Comparison of ENCODE assay signal across 8 mouse cellular contexts in the genomic region with DNA sequence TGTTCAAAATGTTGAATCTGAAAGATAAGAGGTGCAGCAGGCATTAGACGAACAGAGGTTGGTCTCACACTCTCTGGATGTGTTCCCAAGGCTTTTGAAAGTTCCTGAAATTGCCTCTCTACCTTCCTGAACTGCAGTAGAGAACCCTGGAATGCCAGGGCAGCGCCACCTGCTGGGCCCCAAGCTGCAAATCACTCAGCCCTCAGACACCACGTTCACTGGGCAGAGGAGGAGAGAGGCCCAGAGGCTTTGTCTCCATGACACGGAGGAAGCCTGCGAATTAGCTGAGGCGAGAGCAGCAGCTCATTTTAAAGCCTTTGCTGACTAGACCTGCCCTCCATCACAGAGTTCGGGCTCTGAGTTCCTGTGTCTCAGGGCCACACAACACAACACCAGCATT. TPM values are rescaled to one million over a fixed set of nuclear protein-coding genes. Genes with fewer than 3 reads are reported as not detected.
DNase-seq lines count a peak whose midpoint lies in the region; ATAC-seq and TF ChIP-seq lines count a peak whose summit lies in the region.

No protein-coding gene starts in this region.

- peaks cover 18% of the 10 kb centered on the region for H3K36me3 ChIP-seq in embryonic facial prominence, embryonic 11.5 days (replicated peaks; ENCODE audit: control insufficient read depth, insufficient read depth, low read depth, low read length)
- H3K36me3 ChIP-seq in heart, embryonic 10.5 days: peaks cover 86% of the 10 kb centered on the region
- H3K36me3 ChIP-seq in kidney, embryonic 15.5 days: peaks cover 98% of the 10 kb centered on the region
- H3K36me3 ChIP-seq in liver, embryonic 12.5 days: peaks cover 93% of the 10 kb centered on the region
- H3K36me3 ChIP-seq in stomach, postnatal 0 days (ENCODE audit: control insufficient read depth, insufficient read depth, low read length): peaks cover 43% of the 10 kb centered on the region

- peak; percentile 80 for DNase-seq in CD4-positive, CD25-positive, alpha-beta regulatory T cell, adult 2 months (ENCODE audit: low read depth, low spot score)
- peak; percentile 82 for DNase-seq in adrenal gland, postnatal 10 days
- peak; percentile 85 for DNase-seq in embryonic facial prominence, embryonic 11.5 days (ENCODE audit: low spot score)
- peak; percentile 88 for DNase-seq in heart, embryonic 10.5 days (ENCODE audit: low spot score)
- peak; percentile 70 for DNase-seq in naive thymus-derived CD4-positive, alpha-beta T cell, adult 2 months (ENCODE audit: low read depth)
- peak; percentile 74 for DNase-seq in stomach, postnatal 0 days (ENCODE audit: low spot score)

- no peak overlapping the region for H3K27ac ChIP-seq in embryonic facial prominence, embryonic 11.5 days (replicated peaks; ENCODE audit: low read depth, low read length)
- H3K27ac ChIP-seq in heart, embryonic 10.5 days: no peak overlapping the region
- H3K27ac ChIP-seq in kidney, embryonic 15.5 days: no peak overlapping the region
- H3K27ac ChIP-seq in liver, embryonic 12.5 days: 0 out of 2 replicates have a peak overlapping the region, but pooled peaks have one; percentile 4
- H3K27ac ChIP-seq in stomach, postnatal 0 days (replicated peaks): no peak overlapping the region

- no peaks in the 10 kb centered on the region for H3K4me1 ChIP-seq in embryonic facial prominence, embryonic 11.5 days (ENCODE audit: control insufficient read depth, insufficient read depth, low read length)
- peaks cover 14% of the 10 kb centered on the region for H3K4me1 ChIP-seq in heart, embryonic 10.5 days
- H3K4me1 ChIP-seq in kidney, embryonic 15.5 days: no peaks in the 10 kb centered on the region
- H3K4me1 ChIP-seq in liver, embryonic 12.5 days: peaks cover 6% of the 10 kb centered on the region
- H3K4me1 ChIP-seq in stomach, postnatal 0 days (replicated peaks; ENCODE audit: control insufficient read depth, insufficient read depth): no peaks in the 10 kb centered on the region

- no peak overlapping the region for H3K4me3 ChIP-seq in embryonic facial prominence, embryonic 11.5 days (ENCODE audit: low read depth, low read length)
- no peak overlapping the region for H3K4me3 ChIP-seq in heart, embryonic 10.5 days
- H3K4me3 ChIP-seq in kidney, embryonic 15.5 days (replicated peaks): no peak overlapping the region
- H3K4me3 ChIP-seq in liver, embryonic 12.5 days: no peak overlapping the region
- no peak overlapping the region for H3K4me3 ChIP-seq in stomach, postnatal 0 days (ENCODE audit: low read depth, low read length)

- H3K27me3 ChIP-seq in embryonic facial prominence, embryonic 11.5 days (ENCODE audit: control insufficient read depth, insufficient read depth, low read length): no peaks in the 10 kb centered on the region
- H3K27me3 ChIP-seq in heart, embryonic 10.5 days (ENCODE audit: insufficient read depth, poor library complexity, severe bottlenecking): no peaks in the 10 kb centered on the region
- H3K27me3 ChIP-seq in kidney, embryonic 15.5 days: no peaks in the 10 kb centered on the region
- H3K27me3 ChIP-seq in liver, embryonic 12.5 days (replicated peaks): no peaks in the 10 kb centered on the region
- no peaks in the 10 kb centered on the region for H3K27me3 ChIP-seq in stomach, postnatal 0 days (ENCODE audit: control insufficient read depth, insufficient read depth, low read length)

- no peak overlapping the region for H3K4me2 ChIP-seq in embryonic facial prominence, embryonic 11.5 days (ENCODE audit: low read depth, low read length)
- H3K4me2 ChIP-seq in kidney, embryonic 15.5 days: no peak overlapping the region
- H3K4me2 ChIP-seq in liver, embryonic 12.5 days: no peak overlapping the region
- no peak overlapping the region for H3K4me2 ChIP-seq in stomach, postnatal 0 days (replicated peaks; ENCODE audit: low read depth)

- 0 out of 2 replicates have a peak, but pooled peaks have one; percentile 58 for ATAC-seq in embryonic facial prominence, embryonic 11.5 days (replicated peaks; ENCODE audit: insufficient number of reproducible peaks, low FRiP score, low TSS enrichment, low read depth)
- ATAC-seq in kidney, embryonic 15.5 days (replicated peaks; ENCODE audit: low FRiP score): peak; percentile 69; the same call in 1 of the 2 replicates
- peak; percentile 66; the same call in 1 of the 2 replicates for ATAC-seq in liver, embryonic 12.5 days
- ATAC-seq in stomach, postnatal 0 days (ENCODE audit: low FRiP score, low TSS enrichment): peak; percentile 65

- TF ChIP-seq CTCF in stomach, postnatal 0 days (IDR thresholded peaks at IDR 0.05; ENCODE audit: low read depth): peak; percentile 95

- H3K9ac ChIP-seq in embryonic facial prominence, embryonic 11.5 days (replicated peaks; ENCODE audit: low read length): no peak overlapping the region
- no peak overlapping the region for H3K9ac ChIP-seq in kidney, embryonic 15.5 days
- no peak overlapping the region for H3K9ac ChIP-seq in liver, embryonic 12.5 days
- H3K9ac ChIP-seq in stomach, postnatal 0 days (ENCODE audit: low read length): no peak overlapping the region

- 17% methylated on average over 7 of the region's 7 CpGs for WGBS in embryonic facial prominence, embryonic 11.5 days
- 23% methylated on average over 7 of the region's 7 CpGs for WGBS in heart, embryonic 10.5 days
- 12% methylated on average over 7 of the region's 7 CpGs for WGBS in kidney, embryonic 15.5 days
- WGBS in liver, embryonic 12.5 days (ENCODE audit: insufficient replicate concordance): 17% methylated on average over 7 of the region's 7 CpGs
- WGBS in stomach, postnatal 0 days: 13% methylated on average over 7 of the region's 7 CpGs

- H3K9me3 ChIP-seq in embryonic facial prominence, embryonic 11.5 days (replicated peaks; ENCODE audit: control insufficient read depth, low read length): no peaks in the 10 kb centered on the region
- H3K9me3 ChIP-seq in heart, embryonic 10.5 days: no peaks in the 10 kb centered on the region
- no peaks in the 10 kb centered on the region for H3K9me3 ChIP-seq in kidney, embryonic 15.5 days (replicated peaks)
- H3K9me3 ChIP-seq in liver, embryonic 12.5 days (replicated peaks): no peaks in the 10 kb centered on the region
- no peaks in the 10 kb centered on the region for H3K9me3 ChIP-seq in stomach, postnatal 0 days (ENCODE audit: control insufficient read depth, low read length)

- TF ChIP-seq EP300 in stomach, postnatal 0 days (optimal IDR thresholded peaks at IDR 0.05): no peak

RNA-seq across cellular contexts. Expression of a gene that starts 20.8 kb away (rescaled TPM):
- total RNA-seq in adrenal gland, postnatal 10 days (2021): 10 to 100 TPM; 11.2 to 13.4 TPM
- polyA plus RNA-seq in embryonic facial prominence, embryonic 11.5 days (2014; fragmentation: Nextera tagmentation; extraction: Ambion mirVana): 27.8 and 31.0 TPM in 2 replicates
- polyA plus RNA-seq in heart, embryonic 10.5 days (2016; fragmentation: Nextera tagmentation; extraction: Ambion mirVana): 15.7 and 15.9 TPM in 2 replicates
- 17.9 and 19.0 TPM in 2 replicates for polyA plus RNA-seq in kidney, embryonic 15.5 days (2015; fragmentation: Nextera tagmentation; extraction: Ambion mirVana)
- 8.0 and 8.4 TPM in 2 replicates for polyA plus RNA-seq in liver, embryonic 12.5 days (2016; fragmentation: Nextera tagmentation; extraction: Ambion mirVana)
- 5.1 and 5.7 TPM in 2 replicates for polyA plus RNA-seq in stomach, postnatal 0 days (2015; fragmentation: Nextera tagmentation; extraction: Ambion mirVana)
